Comparison of ENCODE assay signal across 23 mouse cellular contexts in the genomic region with DNA sequence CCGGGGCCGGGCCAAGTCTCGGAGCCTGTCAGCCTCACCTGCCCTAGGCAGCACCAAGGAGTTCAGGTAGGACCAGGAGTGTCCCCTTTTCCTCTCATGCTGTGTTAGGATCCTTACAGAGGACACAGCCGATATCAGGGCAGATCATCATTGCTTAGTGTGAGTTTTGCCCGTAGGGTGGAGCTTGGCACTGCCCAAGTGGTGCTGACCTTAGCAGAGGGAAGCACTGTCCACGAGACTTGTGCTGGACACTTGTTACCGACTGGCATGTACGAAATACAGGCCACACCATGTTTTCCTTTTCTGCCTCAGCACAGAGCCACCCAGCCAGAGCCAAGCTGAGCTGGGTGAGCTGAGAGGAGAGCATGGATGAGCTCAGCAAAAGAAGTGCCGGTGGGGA. TPM values are rescaled to one million over a fixed set of nuclear protein-coding genes. Genes with fewer than 3 reads are reported as not detected.
DNase-seq lines count a peak whose midpoint lies in the region; ATAC-seq and TF ChIP-seq lines count a peak whose summit lies in the region.
"Had no signal": no experiment of that assay in that cellular context is flagged by ENCODE, and none has a peak within 500 bp of the region (broad histone marks: within the 10 kb centered on the region; RNA-seq: fewer than 3 reads in every experiment).

No protein-coding gene starts in this region.

- H3K9me3 ChIP-seq in kidney, embryonic 14.5 days (ENCODE audit: control insufficient read depth, low read length), result no peaks in the 10 kb centered on the region
- H3K9me3 ChIP-seq: embryonic facial prominence, embryonic 12.5 days; forebrain, embryonic 15.5 days; hindbrain, embryonic 10.5 days had no signal

- no peak overlapping the region; the same call in 1 of the 2 replicates for H3K4me3 ChIP-seq in gastrocnemius, adult 2 months
- H3K4me3 ChIP-seq in kidney, embryonic 14.5 days (ENCODE audit: low read length), result no peak overlapping the region
- H3K4me3 ChIP-seq: embryonic facial prominence, embryonic 12.5 days; erythroblast, embryonic 14.5 days; forebrain, embryonic 15.5 days; heart, adult 2 months; hindbrain, embryonic 10.5 days had no signal

- TF ChIP-seq CTCF in gastrocnemius, adult 2 months (IDR thresholded peaks at IDR 0.05), result no peak

- H3K27me3 ChIP-seq in kidney, embryonic 14.5 days (ENCODE audit: control insufficient read depth, insufficient read depth, low read length), result no peaks in the 10 kb centered on the region
- H3K27me3 ChIP-seq: embryonic facial prominence, embryonic 12.5 days; forebrain, embryonic 15.5 days had no signal

- H3K9ac ChIP-seq in kidney, embryonic 14.5 days (ENCODE audit: low read depth, low read length), result no peak overlapping the region
- H3K9ac ChIP-seq: embryonic facial prominence, embryonic 12.5 days; forebrain, embryonic 15.5 days; lung, embryonic 14.5 days had no signal

- H3K4me1 ChIP-seq in kidney, embryonic 14.5 days (ENCODE audit: control insufficient read depth, insufficient read depth, low read length), result no peaks in the 10 kb centered on the region
- H3K4me1 ChIP-seq: embryonic facial prominence, embryonic 12.5 days; forebrain, embryonic 15.5 days; hindbrain, embryonic 10.5 days had no signal

- H3K4me2 ChIP-seq in kidney, embryonic 14.5 days (replicated peaks; ENCODE audit: low read depth, low read length), result no peak overlapping the region
- H3K4me2 ChIP-seq: embryonic facial prominence, embryonic 12.5 days; forebrain, embryonic 15.5 days; lung, embryonic 14.5 days; midbrain, embryonic 11.5 days had no signal

- intact Hi-C loops in gastrocnemius, adult 2 months (cut with DNase I), result no loop called here

- ATAC-seq in kidney, embryonic 14.5 days (ENCODE audit: low FRiP score, low TSS enrichment), result no peak
- ATAC-seq: forebrain, embryonic 15.5 days; hindbrain, postnatal 0 days; intestine, postnatal 0 days had no signal

- H3K36me3 ChIP-seq in kidney, embryonic 14.5 days (ENCODE audit: control insufficient read depth, insufficient read depth, low read length), result peaks cover 31% of the 10 kb centered on the region

- H3K27ac ChIP-seq in gastrocnemius, adult 2 months, result peak overlapping the region; percentile 92
- no peak overlapping the region for H3K27ac ChIP-seq in kidney, embryonic 14.5 days (ENCODE audit: low read depth, low read length)
- H3K27ac ChIP-seq: embryonic facial prominence, embryonic 12.5 days; forebrain, embryonic 15.5 days; heart, adult 2 months; hindbrain, embryonic 10.5 days; hindbrain, postnatal 0 days had no signal

- WGBS in kidney, embryonic 14.5 days, result 87% methylated on average over 9 of the region's 9 CpGs

- DNase-seq in gastrocnemius, adult 2 months, result peak; percentile 77
- DNase-seq in gastrocnemius, postnatal 10 days, result no peak
- peak; percentile 63 for DNase-seq in kidney, adult 9 months
- peak; percentile 40 for DNase-seq in ovary, adult 18-20 months (ENCODE audit: low spot score)
- DNase-seq in ovary, postnatal 14 days (ENCODE audit: low spot score), result no peak
- DNase-seq in skeletal muscle tissue, adult 2 months (ENCODE audit: low read depth, low spot score), result peak; percentile 73
- DNase-seq in frontal cortex, postnatal 25 days (ENCODE audit: low spot score in 2 of 2), result no peak
- DNase-seq: B cell, adult 2 months; cerebellum, adult 8-10 months; lung, embryonic 14.5 days; lung, postnatal 36 days; right cerebral cortex, adult 18-20 months; thymus, adult 18-20 months; thymus, postnatal 4 days had no signal

RNA-seq across cellular contexts. Expression of a gene that starts 15.0 kb away (rescaled TPM):
- total RNA-seq in gastrocnemius, adult 2 months (2021), result 10 to 100 TPM; 16.4 to 21.5 TPM
- total RNA-seq in gastrocnemius, postnatal 10 days (2021), result 10 to 100 TPM; 20.8 to 25.2 TPM
- polyA plus RNA-seq in kidney, embryonic 14.5 days (2014; fragmentation: Nextera tagmentation; extraction: Ambion mirVana), result 58.7 and 99.9 TPM in 2 replicates

RNA-seq across cellular contexts. Expression of a gene that starts 24.1 kb away (rescaled TPM):
- 1 to 10 TPM; 3.3 to 5.7 TPM for total RNA-seq in gastrocnemius, adult 2 months (2021)
- total RNA-seq in gastrocnemius, postnatal 10 days (2021), result 1 to 10 TPM; 6.5 to 8.6 TPM
- 7.7 and 10.3 TPM in 2 replicates for polyA plus RNA-seq in kidney, embryonic 14.5 days (2014; fragmentation: Nextera tagmentation; extraction: Ambion mirVana)

RNA-seq across cellular contexts. Expression of a gene that starts 47.5 kb away (rescaled TPM):
- 10 to 100 TPM; 28.4 to 32.0 TPM for total RNA-seq in gastrocnemius, adult 2 months (2021)
- total RNA-seq in gastrocnemius, postnatal 10 days (2021), result 10 to 100 TPM; 24.4 to 33.1 TPM
- polyA plus RNA-seq in kidney, embryonic 14.5 days (2014; fragmentation: Nextera tagmentation; extraction: Ambion mirVana), result 51.9 and 57.0 TPM in 2 replicates

Comparison
In these comparisons a context has a peak if more than half of its experiments do, and no peak if none do; other contexts are left out.
1. DNase-seq: peak in gastrocnemius, adult 2 months (single experiment), kidney, adult 9 months (single experiment), ovary, adult 18-20 months (single experiment) and skeletal muscle tissue, adult 2 months (single experiment); none in gastrocnemius, postnatal 10 days (single experiment), ovary, postnatal 14 days (single experiment) and frontal cortex, postnatal 25 days (0 of 2).